Mouse (Mus musculus): ENCODE data around the gene Mylk.

Mylk gene

GRCm38 (mm10) chr16:34952254-34952653 lies 207.2 kb downstream of the Mylk start:
- no peak for DNase-seq

GRCm38 (mm10) chr16:34952798-34953197 lies 207.8 kb downstream of the Mylk start:
- DNase-seq, result no peak

GRCm38 (mm10) chr16:34953501-34953900 lies 208.5 kb downstream of the Mylk start:
- no peak for DNase-seq

- DNase-seq, result no peak
Measured at GRCm38 (mm10) chr16:34957487-34958230, 212.6 kb downstream of the Mylk start.

- no peak for DNase-seq
Measured at GRCm38 (mm10) chr16:34958667-34959066, 213.7 kb downstream of the Mylk start.

- no peak for DNase-seq
Measured at GRCm38 (mm10) chr16:34959261-34959660, 214.3 kb downstream of the Mylk start.

GRCm38 (mm10) chr16:34960243-34960642 lies 215.2 kb downstream of the Mylk start:
- no peak for DNase-seq

- no peak for DNase-seq
Measured at GRCm38 (mm10) chr16:34960866-34961582, 216.0 kb downstream of the Mylk start.

GRCm38 (mm10) chr16:34962322-34962721 lies 217.3 kb downstream of the Mylk start:
- DNase-seq, result no peak

- DNase-seq, result no peak
Measured at GRCm38 (mm10) chr16:34963008-34963407, 218.0 kb downstream of the Mylk start.

GRCm38 (mm10) chr16:34966620-34967081 lies 221.6 kb downstream of the Mylk start:
- DNase-seq, result no peak

GRCm38 (mm10) chr16:34967120-34967800 lies 222.2 kb downstream of the Mylk start:
- DNase-seq, result peak; percentile 26

- no peak for DNase-seq
Measured at GRCm38 (mm10) chr16:34968181-34968580, 223.2 kb downstream of the Mylk start.

GRCm38 (mm10) chr16:34972471-34972870 lies 227.5 kb downstream of the Mylk start:
- no peak for DNase-seq

GRCm38 (mm10) chr16:34975544-34975943 lies 230.5 kb downstream of the Mylk start:
- DNase-seq, result no peak

GRCm38 (mm10) chr16:34976630-34977029 lies 231.6 kb downstream of the Mylk start:
- DNase-seq, result no peak

GRCm38 (mm10) chr16:34978018-34978417 lies 233.0 kb downstream of the Mylk start:
- no peak for DNase-seq

- no peak for DNase-seq
Measured at GRCm38 (mm10) chr16:34981009-34981408, 236.0 kb downstream of the Mylk start.

GRCm38 (mm10) chr16:34984203-34985030 lies 239.4 kb downstream of the Mylk start:
- DNase-seq, result no peak

GRCm38 (mm10) chr16:34985031-34985346 lies 240.0 kb downstream of the Mylk start:
- no peak for DNase-seq

GRCm38 (mm10) chr16:34986211-34986825 lies 241.3 kb downstream of the Mylk start:
- DNase-seq, result no peak

- no peak for DNase-seq
Measured at GRCm38 (mm10) chr16:34991365-34991764, 246.4 kb downstream of the Mylk start.

Data from cerebellum, adult 11-12 months (tissue).